Mouse (Mus musculus) left cerebral cortex, adult 2 months (tissue): Measurements from ENCODE around the gene Olfr460. TPM values are rescaled to one million over a fixed set of nuclear protein-coding genes. Genes with fewer than 3 reads are reported as not detected.
A peak's percentile ranks its signal among the peaks of the same experiment; 100 is the strongest.

ENCODE experiments used
- DNase-seq, 2 experiments: peaks; one replicate each; pipeline ENCODE4 v3.0.0; 2021 to 2022; ENCODE audit warnings: low spot score in 2 of 2, mixed read lengths in 1 of 2; ENCODE audit errors: extremely low spot score in 1 of 2
- H3K27ac ChIP-seq: fragments of 200-600 bp; 2 replicates; pipeline ENCODE4 v1.8.1; 2022
- H3K4me3 ChIP-seq: fragments of 200-600 bp; 2 replicates; pipeline ENCODE4 v1.8.1; 2022
- CTCF ChIP-seq: fragments of 200-600 bp; IDR thresholded peaks from 2 replicates; pipeline ENCODE4 v1.8.1; 2022; ENCODE audit warnings: antibody characterized with exemption, mild to moderate bottlenecking, moderate library complexity
- intact Hi-C: fragments of 180-260 bp; cut with DNase I; formaldehyde crosslinking; loops from one replicate; pipeline ENCODE4 v1.15.1; 2025
- total RNA-seq, 2 experiments: library from RNA; stranded (reverse); gene quantifications; 2 replicates each; pipeline ENCODE4 v1.2.3; 2021

Olfr460 gene
- total RNA-seq, 2 experiments from 2014 or later, result not detected

DNA sequence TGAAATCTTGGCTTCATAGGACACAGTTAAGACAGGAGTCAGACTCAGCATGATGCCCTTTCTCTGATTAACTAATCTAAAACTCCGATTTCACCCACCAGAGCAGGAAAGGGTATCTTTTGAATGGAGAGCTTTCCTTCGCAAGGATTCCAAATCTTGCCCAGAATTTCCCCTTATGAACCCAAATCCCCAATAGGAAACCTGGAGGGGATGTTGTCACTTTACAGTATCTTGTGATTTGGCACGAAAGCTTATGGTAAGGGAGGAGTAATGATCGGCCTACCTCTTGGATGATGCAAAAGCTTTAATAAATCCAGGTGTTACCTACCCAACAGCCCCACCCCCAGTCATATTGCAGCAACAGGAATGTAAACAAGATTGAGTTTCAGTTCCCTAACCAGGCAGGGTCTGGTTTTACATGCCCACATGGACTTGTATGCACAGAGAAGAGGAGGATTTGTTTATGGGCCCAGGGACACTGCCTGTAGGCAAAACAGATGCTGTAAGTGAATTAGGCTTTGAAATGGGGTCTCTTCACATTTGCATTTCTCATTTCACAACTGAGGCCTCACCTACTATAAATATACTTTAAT, 44.1 kb downstream of the Olfr460 start, which contains the start of gene Tas2r138:
Gene Tas2r138, minus strand, starts transcription at position 51 of the 593 bp plus-strand sequence.
- intact Hi-C loops, result loop anchor here (5.0 kb wide), 1 partner anchor 131 kb away; no protein-coding TSS in a partner anchor
- Histone ChIP-seq H3K4me3 (no peak within 1 kb of the TSS), H3K27ac (no peak within 1 kb of the TSS)
- no peak for TF ChIP-seq CTCF
- DNase-seq, result no peak

DNA sequence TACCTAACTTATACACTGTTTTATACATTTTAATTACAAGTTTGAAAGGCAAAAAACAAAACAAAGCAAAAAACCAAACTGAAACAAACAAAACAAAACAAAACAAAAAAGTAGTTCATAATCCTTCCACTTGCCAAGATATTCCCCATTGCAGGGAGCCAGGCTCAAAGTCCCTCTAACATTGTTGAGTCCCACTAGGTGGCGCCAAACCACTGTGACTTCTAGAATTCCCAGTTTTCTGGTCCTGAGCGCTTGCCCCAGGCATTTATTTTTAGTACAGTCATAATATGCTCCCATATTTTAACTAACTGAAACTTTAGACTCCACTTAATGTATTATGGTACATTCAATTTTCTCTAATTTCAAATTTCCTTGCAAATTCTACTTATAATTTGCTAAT, 48.7 kb downstream of the Olfr460 start:
- TF ChIP-seq CTCF, result peak; percentile 92
- intact Hi-C loops, result loop anchor here (1.0 kb wide), 1 partner anchor 71 kb away; no protein-coding TSS in a partner anchor
- H3K4me3 ChIP-seq, result no peak overlapping the region
- DNase-seq, result peak; percentile 61 to 62
- no peak overlapping the region for H3K27ac ChIP-seq

Other genes starting within 250 kb of the Olfr460 start
- 10 to 100 TPM; 43.1 to 43.9 TPM for gene Agk, start 244.3 kb upstream of the Olfr460 start, total RNA-seq
- 10 to 100 TPM; 57.2 to 65.2 TPM for gene E330009J07Rik, start 133.4 kb upstream of the Olfr460 start, total RNA-seq
- under 1 TPM in 1 of 2 experiments, not detected in 1; 0.41 TPM for gene Wee2, start 130.4 kb upstream of the Olfr460 start, total RNA-seq
- 10 to 100 TPM; 30.2 to 30.9 TPM for gene Ssbp1, start 98.1 kb upstream of the Olfr460 start, total RNA-seq
- under 1 TPM; 0.32 to 0.33 TPM for gene Tas2r137, start 78.3 kb upstream of the Olfr460 start, total RNA-seq
- not detected for gene Tas2r108, start 76.0 kb upstream of the Olfr460 start, total RNA-seq
- not detected for gene Prss37, start 50.0 kb upstream of the Olfr460 start, total RNA-seq
- not detected for gene Olfr461, start 14.4 kb upstream of the Olfr460 start, total RNA-seq
- 1 to 10 TPM; 1.2 to 1.4 TPM for gene Clec5a, start 16.3 kb downstream of the Olfr460 start, total RNA-seq
- not detected for gene Tas2r138, start 43.8 kb downstream of the Olfr460 start, total RNA-seq
- under 1 TPM in 1 of 2 experiments, not detected in 1; 0.65 TPM for gene Mgam, start 59.3 kb downstream of the Olfr460 start, total RNA-seq